Mouse (Mus musculus): ENCODE measurements around the gene Prim1. TPM values are rescaled to one million over a fixed set of nuclear protein-coding genes. Genes with fewer than 3 reads are reported as not detected.

Gene Prim1
- polyA plus RNA-seq (2015; fragmentation: Nextera tagmentation; extraction: Ambion mirVana), result 66.9 and 69.3 TPM in 2 replicates

- ATAC-seq (ENCODE audit: insufficient read depth), result peak; percentile 93
- Histone ChIP-seq H3K4me1 (replicated peaks) (peaks cover 15% of the 10 kb centered on the region), H3K36me3 (replicated peaks) (peaks cover 25% of the 10 kb centered on the region), H3K9me3 (replicated peaks) (no peaks in the 10 kb centered on the region), H3K27ac (replicated peaks) (peak within 1 kb of the TSS; percentile 78), H3K4me2 (peak within 1 kb of the TSS; percentile 78), H3K27me3 (no peaks in the 10 kb centered on the region), H3K9ac (peak within 1 kb of the TSS; percentile 77), H3K4me3 (replicated peaks) (peak within 1 kb of the TSS; percentile 90)
- WGBS (ENCODE audit: insufficient replicate concordance), result 1% methylated on average over 31 of the region's 31 CpGs
Observed at GRCm38 (mm10) chr10:128015068-128015934, at the start of gene Prim1. Gene Prim1, plus strand, starts transcription at chr10:128015168.

- WGBS (ENCODE audit: insufficient replicate concordance), result 58% methylated on average over 6 of the region's 6 CpGs
- Histone ChIP-seq H3K27me3 (no peaks in the 10 kb centered on the region), H3K9me3 (replicated peaks) (no peaks in the 10 kb centered on the region), H3K4me3 (replicated peaks) (no peak overlapping the region), H3K9ac (no peak overlapping the region), H3K4me1 (replicated peaks) (peaks cover 9% of the 10 kb centered on the region), H3K27ac (replicated peaks) (0 out of 2 replicates have a peak overlapping the region, but pooled peaks have one; percentile 33), H3K4me2 (no peak overlapping the region), H3K36me3 (replicated peaks) (no peaks in the 10 kb centered on the region)
- peak; percentile 42 for ATAC-seq (ENCODE audit: insufficient read depth)
Observed at GRCm38 (mm10) chr10:127966506-127966905, 48.5 kb upstream of the Prim1 start.

- no peaks in the 10 kb centered on the region for H3K36me3 ChIP-seq (replicated peaks)
- H3K4me3 ChIP-seq (replicated peaks), result no peak overlapping the region
- peaks cover 9% of the 10 kb centered on the region for H3K4me1 ChIP-seq (replicated peaks)
- H3K27me3 ChIP-seq, result no peaks in the 10 kb centered on the region
- H3K27ac ChIP-seq (replicated peaks), result peak overlapping the region; percentile 45
- WGBS (ENCODE audit: insufficient replicate concordance), result 10% methylated on average over 4 of the region's 4 CpGs
- ATAC-seq (ENCODE audit: insufficient read depth), result peak; percentile 52
- no peak overlapping the region for H3K9ac ChIP-seq
- no peaks in the 10 kb centered on the region for H3K9me3 ChIP-seq (replicated peaks)
- H3K4me2 ChIP-seq, result no peak overlapping the region
Observed at GRCm38 (mm10) chr10:127969820-127970219, 45.1 kb upstream of the Prim1 start.

- Histone ChIP-seq H3K27me3 (no peaks in the 10 kb centered on the region), H3K4me3 (replicated peaks) (no peak overlapping the region), H3K36me3 (replicated peaks) (no peaks in the 10 kb centered on the region), H3K27ac (replicated peaks) (peak overlapping the region; percentile 45), H3K4me2 (no peak overlapping the region), H3K9ac (no peak overlapping the region), H3K9me3 (replicated peaks) (no peaks in the 10 kb centered on the region), H3K4me1 (replicated peaks) (peaks cover 9% of the 10 kb centered on the region)
- no peak for ATAC-seq (ENCODE audit: insufficient read depth)
- 52% methylated on average over 3 of the region's 3 CpGs for whole genome bisulfite sequencing (ENCODE audit: insufficient replicate concordance)
Observed at GRCm38 (mm10) chr10:127970359-127970831, 44.6 kb upstream of the Prim1 start.

- 43% methylated on average over 3 of the region's 3 CpGs for WGBS (ENCODE audit: insufficient replicate concordance)
- ATAC-seq (ENCODE audit: insufficient read depth), result no peak
Observed at GRCm38 (mm10) chr10:127971135-127971534, 43.8 kb upstream of the Prim1 start.

GRCm38 (mm10) chr10:127974062-127974461 is 40.9 kb upstream of the Prim1 start:
- Histone ChIP-seq H3K4me3 (replicated peaks) (no peak overlapping the region), H3K27me3 (no peaks in the 10 kb centered on the region), H3K9me3 (replicated peaks) (no peaks in the 10 kb centered on the region), H3K27ac (replicated peaks) (no peak overlapping the region), H3K4me2 (no peak overlapping the region), H3K4me1 (replicated peaks) (peaks cover 9% of the 10 kb centered on the region), H3K9ac (no peak overlapping the region), H3K36me3 (replicated peaks) (no peaks in the 10 kb centered on the region)
- no peak for ATAC-seq (ENCODE audit: insufficient read depth)
- WGBS (ENCODE audit: insufficient replicate concordance), result 49% methylated on average over 3 of the region's 3 CpGs

More at GRCm38 (mm10) chr10:127971135-127971534, 43.8 kb upstream of the Prim1 start:
- no peak overlapping the region for H3K4me2 ChIP-seq
- no peaks in the 10 kb centered on the region for H3K36me3 ChIP-seq (replicated peaks)
- no peaks in the 10 kb centered on the region for H3K27me3 ChIP-seq
- H3K4me1 ChIP-seq (replicated peaks), result peaks cover 9% of the 10 kb centered on the region
- no peak overlapping the region for H3K27ac ChIP-seq (replicated peaks)
- H3K9ac ChIP-seq, result no peak overlapping the region
- H3K4me3 ChIP-seq (replicated peaks), result no peak overlapping the region
- no peaks in the 10 kb centered on the region for H3K9me3 ChIP-seq (replicated peaks)

- 12% methylated on average over 1 of the region's 1 CpGs for WGBS (ENCODE audit: insufficient replicate concordance)
- H3K9me3 ChIP-seq (replicated peaks), result no peaks in the 10 kb centered on the region
- H3K36me3 ChIP-seq (replicated peaks), result no peaks in the 10 kb centered on the region
- no peak overlapping the region for H3K4me2 ChIP-seq
- H3K27me3 ChIP-seq, result no peaks in the 10 kb centered on the region
- H3K4me3 ChIP-seq (replicated peaks), result no peak overlapping the region
- ATAC-seq (ENCODE audit: insufficient read depth), result no peak
- no peak overlapping the region for H3K27ac ChIP-seq (replicated peaks)
- H3K9ac ChIP-seq, result no peak overlapping the region
- H3K4me1 ChIP-seq (replicated peaks), result peaks cover under 1% of the 10 kb centered on the region; the same call in 1 of the 2 replicates
Observed at GRCm38 (mm10) chr10:127975503-127975902, 39.5 kb upstream of the Prim1 start.

GRCm38 (mm10) chr10:127984650-127985049 is 30.3 kb upstream of the Prim1 start:
- 0 out of 2 replicates have a peak, but pooled peaks cover 6% of the 10 kb centered on the region for H3K27me3 ChIP-seq
- ATAC-seq (ENCODE audit: insufficient read depth), result no peak
- H3K27ac ChIP-seq (replicated peaks), result no peak overlapping the region
- no peaks in the 10 kb centered on the region for H3K4me1 ChIP-seq (replicated peaks)
- no peaks in the 10 kb centered on the region for H3K9me3 ChIP-seq (replicated peaks)
- no peaks in the 10 kb centered on the region for H3K36me3 ChIP-seq (replicated peaks)
- H3K4me3 ChIP-seq (replicated peaks), result no peak overlapping the region
- H3K4me2 ChIP-seq, result no peak overlapping the region
- WGBS (ENCODE audit: insufficient replicate concordance), result 51% methylated on average over 5 of the region's 5 CpGs
- no peak overlapping the region for H3K9ac ChIP-seq

- Histone ChIP-seq H3K27ac (replicated peaks) (no peak overlapping the region), H3K9me3 (replicated peaks) (no peaks in the 10 kb centered on the region), H3K27me3 (0 out of 2 replicates have a peak, but pooled peaks cover 6% of the 10 kb centered on the region), H3K4me1 (replicated peaks) (no peaks in the 10 kb centered on the region), H3K4me2 (no peak overlapping the region), H3K4me3 (replicated peaks) (no peak overlapping the region), H3K9ac (no peak overlapping the region), H3K36me3 (replicated peaks) (no peaks in the 10 kb centered on the region)
- no peak for ATAC-seq (ENCODE audit: insufficient read depth)
- 64% methylated on average over 8 of the region's 8 CpGs for WGBS (ENCODE audit: insufficient replicate concordance)
Observed at GRCm38 (mm10) chr10:127985601-127986000, 29.4 kb upstream of the Prim1 start.

- no peaks in the 10 kb centered on the region for H3K4me1 ChIP-seq (replicated peaks)
- no peak overlapping the region for H3K27ac ChIP-seq (replicated peaks)
- no peaks in the 10 kb centered on the region for H3K36me3 ChIP-seq (replicated peaks)
- no peaks in the 10 kb centered on the region for H3K9me3 ChIP-seq (replicated peaks)
- ATAC-seq (ENCODE audit: insufficient read depth), result peak; percentile 47
- no peak overlapping the region for H3K4me2 ChIP-seq
- no peak overlapping the region for H3K4me3 ChIP-seq (replicated peaks)
- no peak overlapping the region for H3K9ac ChIP-seq
- H3K27me3 ChIP-seq, result no peaks in the 10 kb centered on the region
- WGBS (ENCODE audit: insufficient replicate concordance), result 72% methylated on average over 3 of the region's 3 CpGs
Observed at GRCm38 (mm10) chr10:127996690-127997089, 18.3 kb upstream of the Prim1 start.

GRCm38 (mm10) chr10:127998260-127998659 is 16.7 kb upstream of the Prim1 start:
- WGBS (ENCODE audit: insufficient replicate concordance), result 83% methylated on average over 1 of the region's 1 CpGs
- no peaks in the 10 kb centered on the region for H3K9me3 ChIP-seq (replicated peaks)
- no peaks in the 10 kb centered on the region for H3K27me3 ChIP-seq
- no peak overlapping the region for H3K4me3 ChIP-seq (replicated peaks)
- ATAC-seq (ENCODE audit: insufficient read depth), result no peak
- no peak overlapping the region for H3K9ac ChIP-seq
- no peak overlapping the region for H3K27ac ChIP-seq (replicated peaks)
- H3K4me1 ChIP-seq (replicated peaks), result no peaks in the 10 kb centered on the region
- H3K4me2 ChIP-seq, result no peak overlapping the region
- H3K36me3 ChIP-seq (replicated peaks), result no peaks in the 10 kb centered on the region
